Mouse (Mus musculus) yolk sac, embryonic 10.5 days (tissue): ENCODE results near the gene Odaph.
A peak's percentile ranks its signal among the peaks of the same experiment; 100 is the strongest.
"Not testable (repeated sequence)": the region's sequence is repeated elsewhere in the genome, so short reads cannot be mapped to it uniquely, and the experiment has no call there.

Experiments
- DNase-seq: peaks from one replicate; pipeline ENCODE4 v3.0.0-alpha.2; 2017; ENCODE audit warnings: low spot score

Odaph gene

GRCm38 (mm10) chr5:91987236-91987635 is at the start of gene Odaph:
Odaph (plus strand) TSS chr5:91987475.
- DNase-seq = no peak

- not testable (repeated sequence) for DNase-seq
Measured at GRCm38 (mm10) chr5:91945609-91946008, 41.7 kb upstream of the Odaph start.

- DNase-seq = no peak
Measured at GRCm38 (mm10) chr5:91947008-91947407, 40.3 kb upstream of the Odaph start.

GRCm38 (mm10) chr5:91949441-91949840 is 37.8 kb upstream of the Odaph start:
- no peak for DNase-seq

- no peak for DNase-seq
Measured at GRCm38 (mm10) chr5:91951404-91951803, 35.9 kb upstream of the Odaph start.

- DNase-seq = no peak
Measured at GRCm38 (mm10) chr5:91956991-91957760, 30.1 kb upstream of the Odaph start.

- no peak for DNase-seq
Measured at GRCm38 (mm10) chr5:91959096-91959495, 28.2 kb upstream of the Odaph start.

GRCm38 (mm10) chr5:91959986-91960385 is 27.3 kb upstream of the Odaph start:
- DNase-seq = no peak

GRCm38 (mm10) chr5:91960606-91961254 is 26.5 kb upstream of the Odaph start:
- DNase-seq = peak; percentile 10

GRCm38 (mm10) chr5:91961370-91961769 is 25.9 kb upstream of the Odaph start:
- DNase-seq = peak; percentile 16

- no peak for DNase-seq
Measured at GRCm38 (mm10) chr5:91962259-91962638, 25.0 kb upstream of the Odaph start.

- DNase-seq = peak; percentile 97
Measured at GRCm38 (mm10) chr5:91962639-91963440, 24.4 kb upstream of the Odaph start, which contains the start of gene Rchy1. Rchy1 (minus strand) TSS chr5:91963068.

- DNase-seq = no peak
Measured at GRCm38 (mm10) chr5:91972046-91972445, 15.2 kb upstream of the Odaph start.

- no peak for DNase-seq
Measured at GRCm38 (mm10) chr5:91974002-91974401, 13.3 kb upstream of the Odaph start.

GRCm38 (mm10) chr5:91975758-91976157 is 11.5 kb upstream of the Odaph start:
- no peak for DNase-seq

- DNase-seq = no peak
Measured at GRCm38 (mm10) chr5:91976566-91977396, 10.5 kb upstream of the Odaph start.

GRCm38 (mm10) chr5:91977397-91977770 is 9.9 kb upstream of the Odaph start:
- DNase-seq = no peak

- DNase-seq = peak; percentile 40
Measured at GRCm38 (mm10) chr5:91981176-91981840, 6.0 kb upstream of the Odaph start.

- no peak for DNase-seq
Measured at GRCm38 (mm10) chr5:91983490-91983889, 3.8 kb upstream of the Odaph start.

- no peak for DNase-seq
Measured at GRCm38 (mm10) chr5:91985721-91986120, 1.6 kb upstream of the Odaph start.

- no peak for DNase-seq
Measured at GRCm38 (mm10) chr5:91987799-91988198, 524 bp downstream of the Odaph start.
